Mouse (Mus musculus): ENCODE measurements at regions not wholly inside any gene's neighbourhood (a gene's known extent, or its start where the extent isn't known, plus 50 kb on each side); places are given as distances from the start of the nearest gene placed in this dataset.

- TF ChIP-seq CTCF (IDR thresholded peaks at IDR 0.05; ENCODE audit: low read depth, low read length) (no peak), POLR2A (IDR thresholded peaks at IDR 0.05; ENCODE audit: borderline replicate concordance, low read depth, low read length) (no peak)
Measured at GRCm38 (mm10) chr3:60798862-60799261, 203.7 kb upstream of the P2ry1 start.

Data from bone marrow macrophage, adult 2 months (primary cell).